Mouse (Mus musculus) liver, embryonic 13.5 days (tissue): ENCODE data around the gene Ndufab1. TPM values are rescaled to one million over a fixed set of nuclear protein-coding genes. Genes with fewer than 3 reads are reported as not detected.

Source experiments
- ATAC-seq: fragments of 200-750 bp; cut with Nextera tagmentation; 2 replicates; pipeline ENCODE4 v1.8.0; 2017; ENCODE audit warnings: low read depth, mild to moderate bottlenecking, moderate number of reproducible peaks, moderate library complexity
- DNase-seq: peaks from one replicate; pipeline ENCODE4 v3.0.0; 2022
- H3K27ac ChIP-seq: fragments of 300-500 bp; sonication (generic); 2 replicates; pipeline ENCODE4 v1.5.1; 2015; ENCODE audit warnings: moderate library complexity, mild to moderate bottlenecking, inconsistent platforms
- H3K27me3 ChIP-seq: fragments of 300-500 bp; sonication (generic); 2 replicates; pipeline ENCODE4 v1.6.1; 2015; ENCODE audit warnings: mild to moderate bottlenecking, inconsistent platforms
- H3K36me3 ChIP-seq: fragments of 300-500 bp; sonication (generic); 2 replicates; pipeline ENCODE4 v1.6.1; 2015; ENCODE audit warnings: mild to moderate bottlenecking, inconsistent platforms
- H3K4me1 ChIP-seq: fragments of 300-500 bp; sonication (generic); replicated peaks from 2 replicates; pipeline ENCODE4 v1.6.1; 2015; ENCODE audit warnings: inconsistent platforms
- H3K4me2 ChIP-seq: fragments of 300-500 bp; sonication (generic); 2 replicates; pipeline ENCODE4 v1.6.1; 2015; ENCODE audit warnings: inconsistent platforms, mild to moderate bottlenecking, moderate library complexity
- H3K4me3 ChIP-seq: fragments of 300-500 bp; sonication (generic); replicated peaks from 2 replicates; pipeline ENCODE4 v1.5.1; 2015; ENCODE audit warnings: mild to moderate bottlenecking, inconsistent platforms
- H3K9ac ChIP-seq: fragments of 300-500 bp; sonication (generic); 2 replicates; pipeline ENCODE4 v1.6.1; 2015; ENCODE audit warnings: mild to moderate bottlenecking, inconsistent platforms
- H3K9me3 ChIP-seq: fragments of 300-500 bp; sonication (generic); replicated peaks from 2 replicates; pipeline ENCODE4 v1.6.1; 2016; ENCODE audit warnings: inconsistent platforms
- WGBS: fragments of 180-500 bp; shearing (Covaris S2); methylation state at CpG from one replicate; pipeline ENCODE4 v1.1.7; 2015; ENCODE audit not compliant: insufficient replicate concordance; 5-methylcytosine and 5-hydroxymethylcytosine counted together
- polyA plus RNA-seq: library from polyadenylated mRNA; unstranded; fragments of >200 nt; fragmentation: Nextera tagmentation; extraction: Ambion mirVana; gene quantifications from 2 replicates; pipeline ENCODE4 v1.2.1, GENCODE M21; 2015

The Ndufab1 gene
- polyA plus RNA-seq: 562 and 589 TPM in 2 replicates

GRCm38 (mm10) chr7:122101747-122102244 lies at the start of gene Ndufab1:
Gene Ndufab1 (minus strand): TSS chr7:122101886.
- H3K4me1 ChIP-seq: peaks cover 41% of the 10 kb centered on the region
- H3K9ac ChIP-seq: peak within 1 kb of the TSS; percentile 82
- peak; percentile 85 for DNase-seq
- peak within 1 kb of the TSS; percentile 90 for H3K4me2 ChIP-seq
- peak within 1 kb of the TSS; percentile 71 for H3K4me3 ChIP-seq
- H3K27ac ChIP-seq: peak within 1 kb of the TSS; percentile 71
- WGBS: under 1% methylated on average over 42 of the region's 43 CpGs
- ATAC-seq: peak; percentile 99
- H3K36me3 ChIP-seq: peaks cover 25% of the 10 kb centered on the region
- H3K27me3 ChIP-seq: no peaks in the 10 kb centered on the region
- no peaks in the 10 kb centered on the region for H3K9me3 ChIP-seq

DNA sequence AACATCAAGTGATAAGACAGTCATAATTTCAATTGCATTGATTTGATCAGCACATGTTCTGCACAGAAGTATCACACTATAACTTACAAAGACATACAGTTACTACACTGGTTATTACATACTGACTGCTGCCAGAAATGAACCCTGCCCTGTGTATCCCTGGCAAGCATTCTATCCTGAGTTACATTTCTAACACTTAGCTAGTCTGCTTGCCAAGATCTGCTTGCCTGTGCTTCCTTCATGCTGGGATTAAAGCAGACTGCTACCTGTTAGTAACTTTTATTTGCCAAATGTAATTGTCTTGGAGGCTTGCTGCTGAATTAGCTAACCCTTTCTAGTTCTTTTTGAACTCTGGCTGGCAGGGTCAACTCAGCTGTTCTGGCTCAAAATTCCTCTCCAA lies 39.3 kb upstream of the Ndufab1 start:
- no peaks in the 10 kb centered on the region for H3K27me3 ChIP-seq
- H3K4me3 ChIP-seq: no peak overlapping the region
- H3K27ac ChIP-seq: no peak overlapping the region
- H3K4me1 ChIP-seq: no peaks in the 10 kb centered on the region
- H3K9me3 ChIP-seq: no peaks in the 10 kb centered on the region
- ATAC-seq: no peak
- H3K36me3 ChIP-seq: peaks cover 93% of the 10 kb centered on the region
- H3K9ac ChIP-seq: no peak overlapping the region
- no peak overlapping the region for H3K4me2 ChIP-seq
- DNase-seq: no peak

GRCm38 (mm10) chr7:122138190-122138589 lies 36.5 kb upstream of the Ndufab1 start:
- H3K27me3 ChIP-seq: no peaks in the 10 kb centered on the region
- no peak overlapping the region for H3K4me2 ChIP-seq
- DNase-seq: no peak
- no peak overlapping the region for H3K4me3 ChIP-seq
- H3K9me3 ChIP-seq: no peaks in the 10 kb centered on the region
- 75% methylated on average over 5 of the region's 5 CpGs for WGBS
- no peak for ATAC-seq
- peaks cover 80% of the 10 kb centered on the region for H3K36me3 ChIP-seq
- no peak overlapping the region for H3K27ac ChIP-seq
- no peak overlapping the region for H3K9ac ChIP-seq
- peaks cover 8% of the 10 kb centered on the region for H3K4me1 ChIP-seq

- no peaks in the 10 kb centered on the region for H3K27me3 ChIP-seq
- peaks cover 72% of the 10 kb centered on the region for H3K36me3 ChIP-seq
- DNase-seq (no peak), ATAC-seq (no peak)
- H3K9me3 ChIP-seq: no peaks in the 10 kb centered on the region
- no peak overlapping the region for H3K27ac ChIP-seq
- no peak overlapping the region for H3K4me2 ChIP-seq
- H3K4me1 ChIP-seq: peaks cover 8% of the 10 kb centered on the region
- H3K9ac ChIP-seq: no peak overlapping the region
- H3K4me3 ChIP-seq: no peak overlapping the region
Observed at GRCm38 (mm10) chr7:122137071-122137470, 35.4 kb upstream of the Ndufab1 start.

- Histone ChIP-seq H3K4me3 (no peak overlapping the region), H3K36me3 (peaks cover 52% of the 10 kb centered on the region), H3K27me3 (no peaks in the 10 kb centered on the region), H3K4me1 (peaks cover 23% of the 10 kb centered on the region), H3K9me3 (no peaks in the 10 kb centered on the region), H3K9ac (no peak overlapping the region), H3K4me2 (no peak overlapping the region), H3K27ac (no peak overlapping the region)
- 68% methylated on average over 10 of the region's 10 CpGs for WGBS
- DNase-seq (peak; percentile 11), ATAC-seq (no peak)
Observed at GRCm38 (mm10) chr7:122135070-122135469, 33.4 kb upstream of the Ndufab1 start.

GRCm38 (mm10) chr7:122133338-122133625 lies 31.6 kb upstream of the Ndufab1 start:
- Histone ChIP-seq H3K4me2 (peak overlapping the region; percentile 70), H3K27ac (peak overlapping the region; percentile 84), H3K4me1 (peaks cover 24% of the 10 kb centered on the region), H3K27me3 (no peaks in the 10 kb centered on the region), H3K36me3 (peaks cover 49% of the 10 kb centered on the region), H3K4me3 (peak overlapping the region; percentile 87), H3K9me3 (no peaks in the 10 kb centered on the region), H3K9ac (peak overlapping the region; percentile 87)
- DNase-seq (no peak), ATAC-seq (no peak; the same call in 1 of the 2 replicates)
- 11% methylated on average over 8 of the region's 8 CpGs for WGBS

DNA sequence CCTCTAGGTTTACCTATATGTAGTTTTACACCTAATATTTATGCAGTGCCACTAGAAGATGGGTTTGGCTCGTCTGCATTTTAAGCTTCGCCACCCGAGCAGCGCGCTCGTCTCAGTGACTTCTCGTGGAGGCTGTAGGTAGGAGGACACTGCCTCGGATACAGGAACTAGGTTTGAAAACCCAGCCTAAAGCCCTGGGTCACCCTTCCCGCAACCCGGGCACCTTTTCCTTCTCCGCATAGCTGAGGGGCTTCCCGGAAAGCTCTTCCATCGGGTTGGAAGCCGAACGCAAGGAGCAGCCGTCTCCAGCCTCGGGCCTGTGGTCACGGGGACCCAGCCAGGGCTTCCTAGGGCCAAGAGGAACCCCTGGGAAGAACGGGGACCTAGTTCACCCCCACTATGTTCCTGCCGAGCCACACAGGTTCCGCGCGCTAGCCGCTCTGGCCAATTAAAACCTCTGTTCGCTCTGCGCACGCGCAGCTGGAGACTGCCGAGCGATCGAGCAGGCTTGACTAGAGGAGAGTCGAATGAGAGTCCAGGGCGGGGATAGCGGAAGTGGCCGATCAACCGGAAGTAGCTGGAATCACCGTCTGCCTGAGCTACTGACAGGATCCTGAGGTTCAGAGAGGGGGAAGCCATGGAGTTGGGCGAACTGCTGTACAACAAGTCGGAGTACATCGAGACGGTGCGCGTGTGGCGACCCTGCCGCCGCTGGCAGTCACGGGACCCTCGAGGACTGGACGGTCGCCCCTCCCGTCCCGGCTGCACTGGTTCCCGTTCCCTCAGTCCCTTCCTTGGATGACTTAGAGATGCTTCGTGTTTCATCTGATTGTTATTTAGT lies 31.0 kb upstream of the Ndufab1 start, which contains the start of the genes Palb2 and Dctn5:
Gene Palb2 (minus strand): TSS at position 489 of the 841 bp plus-strand sequence.
Gene Dctn5 (plus strand): TSS at position 545 of the 841 bp plus-strand sequence.
- Histone ChIP-seq H3K9me3 (no peaks in the 10 kb centered on the region), H3K36me3 (peaks cover 50% of the 10 kb centered on the region), H3K27me3 (no peaks in the 10 kb centered on the region), H3K4me1 (peaks cover 24% of the 10 kb centered on the region), H3K27ac (peak within 1 kb of the TSS; percentile 86), H3K9ac (peak within 1 kb of the TSS; percentile 92), H3K4me2 (peak within 1 kb of the TSS; percentile 80), H3K4me3 (peak within 1 kb of the TSS; percentile 87)
- peak; percentile 98 for ATAC-seq
- WGBS: under 1% methylated on average over 54 of the region's 54 CpGs
- peak; percentile 92 for DNase-seq

DNA sequence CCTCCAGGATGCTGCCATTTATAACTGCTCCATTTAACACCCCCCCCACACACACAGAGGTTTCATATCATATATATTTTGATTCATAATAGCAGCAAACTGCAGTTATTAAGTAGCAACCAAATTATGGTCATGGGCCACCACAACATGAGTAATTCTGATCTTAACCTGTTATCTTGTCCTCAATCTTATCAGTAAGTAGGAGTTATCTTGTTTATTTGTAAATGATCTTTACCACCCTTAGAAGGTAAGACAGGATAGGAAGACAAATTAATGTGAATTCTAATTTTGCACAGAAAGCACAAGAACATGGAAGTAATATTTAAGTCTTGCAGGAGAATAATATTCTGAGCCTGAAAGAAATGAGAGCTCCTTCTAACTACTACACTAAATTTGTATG lies 30.1 kb upstream of the Ndufab1 start:
- ATAC-seq (no peak), DNase-seq (no peak)
- peak overlapping the region; percentile 86; the same call in 1 of the 2 replicates for H3K27ac ChIP-seq
- no peaks in the 10 kb centered on the region for H3K27me3 ChIP-seq
- no peaks in the 10 kb centered on the region for H3K9me3 ChIP-seq
- peaks cover 51% of the 10 kb centered on the region for H3K36me3 ChIP-seq
- peaks cover 24% of the 10 kb centered on the region for H3K4me1 ChIP-seq
- peak overlapping the region; percentile 87 for H3K4me3 ChIP-seq
- peak overlapping the region; percentile 80 for H3K4me2 ChIP-seq
- peak overlapping the region; percentile 92 for H3K9ac ChIP-seq

DNA sequence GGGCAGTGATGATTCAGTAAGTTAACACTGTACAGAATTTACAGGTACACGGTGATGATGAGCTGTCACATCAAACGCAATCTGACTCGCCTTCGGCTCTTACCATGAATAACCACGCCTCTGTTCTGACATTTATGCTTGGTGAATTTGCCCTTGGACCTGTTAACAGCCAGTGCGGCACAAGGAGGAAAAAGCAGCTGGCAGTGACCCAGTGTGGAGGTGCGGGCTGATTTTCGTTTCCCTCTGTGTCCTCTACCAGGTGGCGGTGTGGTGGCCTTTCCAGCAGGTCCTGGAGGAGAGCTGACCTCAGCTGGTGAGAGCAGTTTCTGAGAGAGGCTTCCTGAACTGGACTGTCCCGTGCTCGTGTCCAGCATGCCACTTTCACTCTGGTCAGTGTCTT lies 25.3 kb upstream of the Ndufab1 start:
- no peaks in the 10 kb centered on the region for H3K27me3 ChIP-seq
- H3K4me2 ChIP-seq: no peak overlapping the region
- H3K9ac ChIP-seq: no peak overlapping the region
- H3K4me3 ChIP-seq: no peak overlapping the region
- H3K36me3 ChIP-seq: peaks cover 76% of the 10 kb centered on the region
- H3K4me1 ChIP-seq: peaks cover 16% of the 10 kb centered on the region
- no peaks in the 10 kb centered on the region for H3K9me3 ChIP-seq
- WGBS: 88% methylated on average over 11 of the region's 11 CpGs
- no peak for ATAC-seq
- H3K27ac ChIP-seq: no peak overlapping the region
- no peak for DNase-seq

DNA sequence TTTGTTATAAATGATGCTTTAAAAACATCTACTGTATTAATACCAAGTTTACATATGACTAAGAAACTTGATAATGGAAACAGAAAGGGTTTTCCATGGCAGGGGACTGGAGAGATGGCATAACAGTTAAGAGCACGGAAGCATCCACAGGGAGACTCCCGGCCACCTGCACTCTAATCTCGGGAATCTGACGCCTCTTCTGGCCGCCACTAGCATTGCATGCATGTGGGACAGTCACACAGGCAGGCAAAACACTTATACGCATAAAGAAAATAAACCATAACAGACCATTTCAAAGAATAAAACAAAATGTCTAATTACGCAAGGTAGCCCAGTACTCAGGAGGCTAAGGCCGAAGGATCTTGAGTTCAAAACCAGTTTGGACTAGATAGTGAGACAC lies 23.9 kb upstream of the Ndufab1 start:
- H3K36me3 ChIP-seq: peaks cover 87% of the 10 kb centered on the region
- WGBS: 82% methylated on average over 8 of the region's 8 CpGs
- no peak overlapping the region for H3K9ac ChIP-seq

GRCm38 (mm10) chr7:122123518-122123917 lies 21.8 kb upstream of the Ndufab1 start:
- H3K4me3 ChIP-seq: no peak overlapping the region
- no peak overlapping the region for H3K4me2 ChIP-seq
- no peaks in the 10 kb centered on the region for H3K9me3 ChIP-seq
- H3K4me1 ChIP-seq: no peaks in the 10 kb centered on the region; the same call in none of the 2 replicates
- no peaks in the 10 kb centered on the region for H3K27me3 ChIP-seq
- ATAC-seq (no peak), DNase-seq (no peak)
- H3K9ac ChIP-seq: no peak overlapping the region
- 68% methylated on average over 4 of the region's 4 CpGs for WGBS
- peaks cover 90% of the 10 kb centered on the region for H3K36me3 ChIP-seq
- no peak overlapping the region for H3K27ac ChIP-seq

More for the DNA sequence above, 23.9 kb upstream of the Ndufab1 start:
- H3K4me1 ChIP-seq: peaks cover 5% of the 10 kb centered on the region
- H3K27me3 ChIP-seq: no peaks in the 10 kb centered on the region
- H3K4me2 ChIP-seq: no peak overlapping the region
- no peaks in the 10 kb centered on the region for H3K9me3 ChIP-seq
- no peak overlapping the region for H3K4me3 ChIP-seq
- DNase-seq (no peak), ATAC-seq (no peak)
- H3K27ac ChIP-seq: no peak overlapping the region

DNA sequence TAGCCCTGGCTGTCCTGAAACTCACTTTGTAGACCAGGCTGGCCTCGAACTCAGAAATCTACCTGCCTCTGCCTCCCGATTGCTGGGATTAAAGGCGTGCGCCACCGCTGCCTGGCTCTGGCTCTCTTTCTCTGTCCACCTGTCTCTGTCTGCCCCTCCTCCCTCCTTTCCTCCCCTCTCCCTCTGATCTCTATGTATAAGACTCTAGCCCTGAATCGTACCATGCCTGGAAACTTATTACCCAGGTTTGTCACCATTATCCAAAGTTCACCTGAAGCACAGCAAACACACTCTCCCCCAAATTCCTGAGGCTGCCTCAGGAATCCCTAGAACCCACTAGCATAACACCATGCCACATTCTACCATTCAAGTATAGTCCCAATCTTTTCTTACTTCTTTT lies 6.5 kb upstream of the Ndufab1 start:
- no peak overlapping the region for H3K4me3 ChIP-seq
- DNase-seq (no peak), ATAC-seq (no peak)
- peaks cover 58% of the 10 kb centered on the region for H3K36me3 ChIP-seq
- no peak overlapping the region for H3K4me2 ChIP-seq
- H3K27me3 ChIP-seq: no peaks in the 10 kb centered on the region
- peaks cover 4% of the 10 kb centered on the region for H3K4me1 ChIP-seq
- H3K9ac ChIP-seq: no peak overlapping the region
- WGBS: 86% methylated on average over 6 of the region's 6 CpGs
- no peaks in the 10 kb centered on the region for H3K9me3 ChIP-seq
- no peak overlapping the region for H3K27ac ChIP-seq
